Mouse (Mus musculus): Measurements from ENCODE around the gene Mlh3.
"Not testable (repeated sequence)": the region's sequence is repeated elsewhere in the genome, so short reads cannot be mapped to it uniquely, and the experiment has no call there.

Mlh3 gene

GRCm38 (mm10) chr12:85270319-85270718 is at the start of gene Mlh3:
Gene Mlh3 (minus strand): TSS chr12:85270599.
- no peak for DNase-seq (ENCODE audit: low read depth)

- DNase-seq (ENCODE audit: low read depth) = no peak
Observed at GRCm38 (mm10) chr12:85308651-85309050, 38.3 kb upstream of the Mlh3 start.

GRCm38 (mm10) chr12:85305247-85305892 is 35.0 kb upstream of the Mlh3 start:
- DNase-seq (ENCODE audit: low read depth) = peak; percentile 87

- DNase-seq (ENCODE audit: low read depth) = peak; percentile 51
Observed at GRCm38 (mm10) chr12:85304725-85305124, 34.3 kb upstream of the Mlh3 start.

- DNase-seq (ENCODE audit: low read depth) = no peak
Observed at GRCm38 (mm10) chr12:85303256-85303655, 32.9 kb upstream of the Mlh3 start.

- DNase-seq (ENCODE audit: low read depth) = no peak
Observed at GRCm38 (mm10) chr12:85298835-85299180, 28.4 kb upstream of the Mlh3 start.

GRCm38 (mm10) chr12:85298127-85298834 is 27.9 kb upstream of the Mlh3 start:
- DNase-seq (ENCODE audit: low read depth) = no peak

- DNase-seq (ENCODE audit: low read depth) = no peak
Observed at GRCm38 (mm10) chr12:85297345-85297997, 27.1 kb upstream of the Mlh3 start.

GRCm38 (mm10) chr12:85296915-85297314 is 26.5 kb upstream of the Mlh3 start:
- DNase-seq (ENCODE audit: low read depth) = no peak

GRCm38 (mm10) chr12:85295506-85295905 is 25.1 kb upstream of the Mlh3 start:
- DNase-seq (ENCODE audit: low read depth) = no peak

- DNase-seq (ENCODE audit: low read depth) = peak; percentile 43
Observed at GRCm38 (mm10) chr12:85292906-85293305, 22.5 kb upstream of the Mlh3 start.

- no peak for DNase-seq (ENCODE audit: low read depth)
Observed at GRCm38 (mm10) chr12:85292288-85292687, 21.9 kb upstream of the Mlh3 start.

- no peak for DNase-seq (ENCODE audit: low read depth)
Observed at GRCm38 (mm10) chr12:85291541-85291940, 21.1 kb upstream of the Mlh3 start.

- DNase-seq (ENCODE audit: low read depth) = no peak
Observed at GRCm38 (mm10) chr12:85290633-85291032, 20.2 kb upstream of the Mlh3 start.

- no peak for DNase-seq (ENCODE audit: low read depth)
Observed at GRCm38 (mm10) chr12:85289157-85290000, 19.0 kb upstream of the Mlh3 start.

GRCm38 (mm10) chr12:85288486-85289156 is 18.2 kb upstream of the Mlh3 start, which contains the start of gene Zc2hc1c:
Gene Zc2hc1c (plus strand): TSS chr12:85288591.
- DNase-seq (ENCODE audit: low read depth) = no peak

- DNase-seq (ENCODE audit: low read depth) = no peak
Observed at GRCm38 (mm10) chr12:85287809-85288485, 17.5 kb upstream of the Mlh3 start, which contains the start of gene Acyp1. Gene Acyp1 (minus strand): TSS chr12:85288438.

- DNase-seq (ENCODE audit: low read depth) = peak; percentile 75
Observed at GRCm38 (mm10) chr12:85286941-85287340, 16.5 kb upstream of the Mlh3 start.

GRCm38 (mm10) chr12:85284996-85285395 is 14.6 kb upstream of the Mlh3 start:
- no peak for DNase-seq (ENCODE audit: low read depth)

- DNase-seq (ENCODE audit: low read depth) = no peak
Observed at GRCm38 (mm10) chr12:85284331-85284730, 13.9 kb upstream of the Mlh3 start.

GRCm38 (mm10) chr12:85281756-85282155 is 11.4 kb upstream of the Mlh3 start:
- not testable (repeated sequence) for DNase-seq (ENCODE audit: low read depth)

Measured in 416B (cell line).